Mouse (Mus musculus) liver, adult 2 months (tissue): Measurements from ENCODE around the gene Cdkl4. TPM values are rescaled to one million over a fixed set of nuclear protein-coding genes. Genes with fewer than 3 reads are reported as not detected.
"Not testable (repeated sequence)": the region's sequence is repeated elsewhere in the genome, so short reads cannot be mapped to it uniquely, and the experiment has no call there.

Source experiments
- DNase-seq: peaks from one replicate; pipeline ENCODE4 v3.0.0-alpha.2; 2011; ENCODE audit warnings: low read depth, low spot score; ENCODE audit errors: extremely low read depth
- H3K27ac ChIP-seq: fragments of 200-500 bp; replicated peaks from 2 replicates; pipeline ENCODE4 v1.5.1; 2012; ENCODE audit warnings: low read depth, mild to moderate bottlenecking, control low read depth, inconsistent platforms, low read length; ENCODE audit not compliant: insufficient read depth
- H3K27me3 ChIP-seq: fragments of 200-500 bp; 2 replicates; pipeline ENCODE4 v1.6.1; 2012; ENCODE audit warnings: mild to moderate bottlenecking, moderate library complexity, low read length, inconsistent platforms; ENCODE audit not compliant: control insufficient read depth, insufficient read depth
- H3K36me3 ChIP-seq: fragments of 200-500 bp; 2 replicates; pipeline ENCODE4 v1.6.1; 2012; ENCODE audit warnings: low read length, inconsistent platforms; ENCODE audit not compliant: control insufficient read depth, insufficient read depth
- H3K4me1 ChIP-seq: fragments of 200-500 bp; 2 replicates; pipeline ENCODE4 v1.6.1; 2011; ENCODE audit warnings: low read length; ENCODE audit not compliant: control insufficient read depth, insufficient read depth
- H3K4me3 ChIP-seq: fragments of 200-500 bp; 2 replicates; pipeline ENCODE4 v1.5.1; 2011; ENCODE audit warnings: low read depth, mild to moderate bottlenecking, control low read depth, low read length, moderate library complexity; ENCODE audit not compliant: insufficient read depth
- H3K79me2 ChIP-seq: fragments of 200-500 bp; 2 replicates; pipeline ENCODE4 v1.6.1; 2012; ENCODE audit warnings: inconsistent platforms, mild to moderate bottlenecking, low read length, moderate library complexity; ENCODE audit not compliant: control insufficient read depth, insufficient read depth
- H3K9ac ChIP-seq: fragments of 200-500 bp; 2 replicates; pipeline ENCODE4 v1.6.1; 2012; ENCODE audit warnings: low read depth, mild to moderate bottlenecking, control low read depth, inconsistent platforms, low read length
- CTCF ChIP-seq: fragments of 200-500 bp; IDR thresholded peaks from 2 replicates; pipeline ENCODE4 v1.5.1; 2011; ENCODE audit warnings: low read depth, low read length, control low read depth
- POLR2A ChIP-seq: fragments of 200-500 bp; IDR thresholded peaks from 2 replicates; pipeline ENCODE4 v1.6.1; 2011; ENCODE audit warnings: low read length, control low read depth; ENCODE audit not compliant: insufficient read depth; ENCODE audit errors: extremely low read depth
- WGBS: fragments of 180-500 bp; shearing (Covaris S2); methylation state at CpG from one replicate; pipeline ENCODE4 v1.1.7; 2018; 5-methylcytosine and 5-hydroxymethylcytosine counted together
- polyA plus RNA-seq: library from polyadenylated mRNA; depleted of rRNA; stranded (reverse); fragments of >200 nt; gene quantifications from 2 replicates; pipeline ENCODE4 v1.2.3, GENCODE M21; 2012
- total RNA-seq: library from RNA; depleted of rRNA; stranded (reverse); fragments of >200 nt; gene quantifications from 2 replicates; pipeline ENCODE4 v1.2.3, GENCODE M21; 2014

Gene Cdkl4
- total and polyA plus RNA-seq, 2 experiments = 0.09 to 0.13 TPM

- WGBS = 79% methylated on average over 6 of the region's 6 CpGs
- H3K27ac ChIP-seq = no peak overlapping the region
- no peak overlapping the region for H3K4me3 ChIP-seq
- no peaks in the 10 kb centered on the region for H3K27me3 ChIP-seq
- no peak for DNase-seq
- H3K4me1 ChIP-seq = no peaks in the 10 kb centered on the region
- TF ChIP-seq CTCF (peak; percentile 43), POLR2A (no peak)
- H3K36me3 ChIP-seq = no peaks in the 10 kb centered on the region
- H3K9ac ChIP-seq = no peak overlapping the region
- no peaks in the 10 kb centered on the region for H3K79me2 ChIP-seq
These were observed 40.5 kb downstream of the Cdkl4 start for GRCm38 (mm10) chr17:80537136-80537535.

DNA sequence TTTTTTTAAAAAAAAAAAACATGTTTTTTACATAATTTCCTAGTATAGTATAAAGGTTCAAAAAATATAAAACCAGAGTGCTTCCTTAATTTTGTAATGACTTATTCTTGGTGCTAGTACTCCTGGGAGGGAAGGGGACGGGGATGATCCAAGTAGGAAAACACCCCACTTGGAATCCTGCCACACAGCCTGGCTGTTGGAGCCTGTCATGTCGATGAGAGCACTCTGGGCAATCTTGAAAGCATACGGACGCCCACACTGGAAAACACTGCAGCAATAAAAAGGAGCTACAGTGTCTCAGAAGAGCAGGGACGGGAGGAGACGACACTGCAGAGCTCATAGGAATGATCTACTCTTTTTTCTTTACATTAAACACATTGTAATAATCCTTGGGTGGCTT is 42.0 kb downstream of the Cdkl4 start:
- Histone ChIP-seq H3K4me1 (no peaks in the 10 kb centered on the region), H3K27ac (no peak overlapping the region), H3K79me2 (no peaks in the 10 kb centered on the region), H3K4me3 (no peak overlapping the region), H3K27me3 (no peaks in the 10 kb centered on the region), H3K36me3 (no peaks in the 10 kb centered on the region), H3K9ac (no peak overlapping the region)
- TF ChIP-seq CTCF = no peak
- TF ChIP-seq POLR2A = no peak
- no peak for DNase-seq
- 75% methylated on average over 6 of the region's 6 CpGs for WGBS

DNA sequence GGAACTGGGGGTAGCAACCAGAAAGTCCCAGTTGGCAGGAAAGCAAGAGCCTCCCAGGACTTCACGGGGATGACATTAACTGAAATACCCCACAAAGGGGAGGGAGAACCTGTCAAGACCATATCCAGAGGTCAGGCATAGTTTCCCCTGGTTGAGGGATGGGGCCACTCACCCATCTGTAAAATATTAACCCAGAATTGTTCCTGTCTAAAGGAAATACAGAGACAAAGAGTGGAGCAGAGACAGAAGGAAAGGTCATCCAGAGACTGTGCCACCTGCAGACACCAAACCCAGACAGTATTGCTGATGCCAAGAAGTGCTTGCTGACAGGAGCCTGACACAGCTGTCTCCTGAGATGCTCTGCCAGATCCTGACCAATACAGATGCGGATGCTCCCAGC is 46.3 kb downstream of the Cdkl4 start:
- H3K4me3 ChIP-seq, H3K4me1 ChIP-seq, H3K27me3 ChIP-seq, H3K9ac ChIP-seq, H3K27ac ChIP-seq, H3K36me3 ChIP-seq, H3K79me2 ChIP-seq, DNase-seq: not testable (repeated sequence)
- 48% methylated on average over 2 of the region's 2 CpGs for WGBS

GRCm38 (mm10) chr17:80523231-80523630 is 54.4 kb downstream of the Cdkl4 start:
- whole genome bisulfite sequencing = 85% methylated on average over 3 of the region's 3 CpGs
- no peak for TF ChIP-seq CTCF
- TF ChIP-seq POLR2A = no peak
- Histone ChIP-seq H3K27me3 (no peaks in the 10 kb centered on the region), H3K4me1 (peaks cover 2% of the 10 kb centered on the region; the same call in 1 of the 2 replicates), H3K36me3 (no peaks in the 10 kb centered on the region), H3K4me3 (no peak overlapping the region), H3K79me2 (no peaks in the 10 kb centered on the region), H3K9ac (no peak overlapping the region), H3K27ac (no peak overlapping the region)
- no peak for DNase-seq

DNA sequence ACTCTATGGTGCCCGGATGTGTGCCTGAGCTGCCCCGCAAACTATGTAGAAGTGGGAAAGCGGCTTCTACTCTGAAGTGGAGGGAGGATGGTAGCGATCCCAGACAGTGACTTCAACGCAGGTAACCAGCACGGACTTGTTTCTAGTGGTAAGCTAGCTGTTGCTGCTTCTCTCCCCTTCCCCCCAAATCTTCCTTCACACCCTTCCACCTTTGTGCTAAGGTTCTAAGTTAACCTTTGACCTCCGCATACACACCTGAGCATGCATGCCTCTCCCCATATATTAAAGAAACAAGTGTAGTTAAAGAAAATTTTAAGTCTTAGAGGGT is 55.4 kb downstream of the Cdkl4 start:
- Histone ChIP-seq H3K9ac (no peak overlapping the region), H3K27ac (no peak overlapping the region), H3K27me3 (no peaks in the 10 kb centered on the region), H3K36me3 (no peaks in the 10 kb centered on the region), H3K4me1 (peaks cover 2% of the 10 kb centered on the region; the same call in 1 of the 2 replicates), H3K4me3 (no peak overlapping the region), H3K79me2 (no peaks in the 10 kb centered on the region)
- DNase-seq = no peak
- TF ChIP-seq POLR2A (no peak), CTCF (no peak)
- WGBS = 80% methylated on average over 7 of the region's 7 CpGs

DNA sequence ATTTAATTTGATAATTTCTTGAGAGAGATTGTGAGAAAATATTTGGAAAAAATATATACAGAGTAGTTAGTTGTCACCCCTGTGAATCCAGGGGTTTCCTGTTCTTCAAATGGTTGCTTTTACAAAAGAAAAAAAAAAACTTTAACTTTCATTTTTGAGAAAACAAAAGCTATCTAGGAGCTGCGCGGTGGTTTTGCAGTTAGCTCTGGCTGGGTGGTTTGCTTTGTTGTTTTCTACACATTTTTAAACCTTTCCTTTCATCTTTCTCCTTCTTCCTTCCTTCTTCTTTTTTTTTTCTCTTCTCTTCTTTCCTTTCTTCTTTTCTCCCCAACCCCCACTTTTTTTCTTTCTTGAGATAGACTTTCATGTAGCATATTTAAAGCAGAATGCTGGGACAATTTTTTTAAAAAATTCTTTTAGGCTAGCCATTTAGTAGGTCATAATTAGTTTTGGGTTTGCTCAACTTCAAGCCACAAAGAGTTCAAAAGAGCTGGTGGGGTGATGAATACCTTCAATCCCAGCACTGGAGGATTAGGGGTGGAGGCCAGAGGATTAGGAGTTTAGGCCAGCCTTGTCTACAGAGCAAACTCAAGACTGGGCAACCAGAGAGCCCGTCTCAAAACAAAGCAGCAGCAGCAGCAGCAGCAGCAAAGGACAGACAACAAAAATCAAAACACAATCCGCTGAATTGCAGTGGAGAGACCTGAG is 55.9 kb downstream of the Cdkl4 start:
- Histone ChIP-seq H3K27ac (no peak overlapping the region), H3K4me3 (no peak overlapping the region), H3K27me3 (no peaks in the 10 kb centered on the region), H3K9ac (no peak overlapping the region), H3K4me1 (peaks cover 2% of the 10 kb centered on the region; the same call in 1 of the 2 replicates), H3K79me2 (no peaks in the 10 kb centered on the region), H3K36me3 (no peaks in the 10 kb centered on the region)
- TF ChIP-seq POLR2A (no peak), CTCF (no peak)
- DNase-seq = no peak
- WGBS = 80% methylated on average over 4 of the region's 4 CpGs
